Mouse (Mus musculus): ENCODE measurements around the gene Marveld2. TPM values are rescaled to one million over a fixed set of nuclear protein-coding genes. Genes with fewer than 3 reads are reported as not detected.

The Marveld2 gene
- polyA plus RNA-seq, 1 experiment from 2014 or later, result 16.8 TPM

DNA sequence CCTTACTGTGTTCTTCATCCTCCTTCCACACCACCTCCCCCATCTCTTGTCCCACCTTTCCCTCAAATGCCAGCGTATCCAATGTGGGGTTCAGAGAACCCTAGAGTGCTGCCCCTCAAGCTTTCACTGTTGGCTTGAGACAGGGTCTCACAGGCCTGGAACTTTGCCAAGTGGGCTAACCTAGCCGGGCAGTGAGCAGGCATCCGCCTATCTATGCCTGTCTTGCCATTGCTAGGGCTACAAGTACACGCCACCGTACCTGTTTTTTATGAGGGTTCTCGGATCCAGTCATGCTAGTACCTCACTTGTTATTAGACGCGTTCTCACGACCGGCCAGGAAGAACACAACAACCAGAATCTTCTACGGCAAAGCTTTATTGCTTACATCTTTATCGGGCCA is 28.1 kb downstream of the Marveld2 start:
- Histone ChIP-seq H3K27me3 (ENCODE audit: control insufficient read depth, insufficient read depth, low read length) (no peaks in the 10 kb centered on the region), H3K27ac (ENCODE audit: low read length) (no peak overlapping the region), H3K4me1 (ENCODE audit: control insufficient read depth, insufficient read depth, low read length) (no peaks in the 10 kb centered on the region), H3K4me2 (replicated peaks; ENCODE audit: low read depth, low read length) (no peak overlapping the region), H3K9me3 (ENCODE audit: control insufficient read depth, low read depth, low read length) (no peaks in the 10 kb centered on the region), H3K4me3 (ENCODE audit: low read depth, low read length) (no peak overlapping the region), H3K36me3 (ENCODE audit: control insufficient read depth, insufficient read depth, low read length) (no peaks in the 10 kb centered on the region), H3K9ac (replicated peaks; ENCODE audit: low read depth, low read length) (no peak overlapping the region)
- WGBS, result 89% methylated on average over 11 of the region's 12 CpGs
- ATAC-seq (ENCODE audit: insufficient number of reproducible peaks, insufficient read depth, low FRiP score, low read depth), result no peak

DNA sequence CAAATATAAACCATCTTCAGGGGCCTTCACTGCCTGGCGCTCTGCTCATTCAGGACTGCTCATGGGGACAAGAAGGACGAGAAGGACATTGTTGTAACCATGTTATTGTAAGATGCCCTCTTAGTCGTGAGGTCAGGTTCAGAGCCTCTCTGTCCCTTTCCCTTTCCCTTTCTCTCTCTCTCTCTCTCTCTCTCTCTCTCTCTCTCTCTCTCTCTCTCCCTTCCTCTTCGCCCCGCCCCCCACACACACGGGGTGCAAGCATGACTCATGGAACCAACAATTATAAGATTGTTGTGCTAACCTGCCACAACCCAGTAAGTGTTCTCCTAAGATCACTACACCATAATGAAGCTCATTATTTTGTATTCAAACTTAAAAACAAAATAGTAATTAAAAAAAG is 34.6 kb downstream of the Marveld2 start:
- Histone ChIP-seq H3K27ac (ENCODE audit: low read length) (no peak overlapping the region), H3K36me3 (ENCODE audit: control insufficient read depth, insufficient read depth, low read length) (no peaks in the 10 kb centered on the region), H3K9me3 (ENCODE audit: control insufficient read depth, low read depth, low read length) (no peaks in the 10 kb centered on the region), H3K4me3 (ENCODE audit: low read depth, low read length) (no peak overlapping the region), H3K4me2 (replicated peaks; ENCODE audit: low read depth, low read length) (no peak overlapping the region), H3K9ac (replicated peaks; ENCODE audit: low read depth, low read length) (no peak overlapping the region), H3K27me3 (ENCODE audit: control insufficient read depth, insufficient read depth, low read length) (no peaks in the 10 kb centered on the region), H3K4me1 (ENCODE audit: control insufficient read depth, insufficient read depth, low read length) (no peaks in the 10 kb centered on the region)
- WGBS, result 33% methylated on average over 6 of the region's 6 CpGs
- no peak for ATAC-seq (ENCODE audit: insufficient number of reproducible peaks, insufficient read depth, low FRiP score, low read depth)

GRCm38 (mm10) chr13:100581701-100582100 is 35.1 kb downstream of the Marveld2 start:
- no peaks in the 10 kb centered on the region for H3K27me3 ChIP-seq (ENCODE audit: control insufficient read depth, insufficient read depth, low read length)
- WGBS, result 19% methylated on average over 3 of the region's 3 CpGs
- H3K27ac ChIP-seq (ENCODE audit: low read length), result no peak overlapping the region
- no peak overlapping the region for H3K4me3 ChIP-seq (ENCODE audit: low read depth, low read length)
- no peaks in the 10 kb centered on the region for H3K4me1 ChIP-seq (ENCODE audit: control insufficient read depth, insufficient read depth, low read length)
- H3K4me2 ChIP-seq (replicated peaks; ENCODE audit: low read depth, low read length), result no peak overlapping the region
- no peaks in the 10 kb centered on the region for H3K36me3 ChIP-seq (ENCODE audit: control insufficient read depth, insufficient read depth, low read length)
- no peak overlapping the region for H3K9ac ChIP-seq (replicated peaks; ENCODE audit: low read depth, low read length)
- H3K9me3 ChIP-seq (ENCODE audit: control insufficient read depth, low read depth, low read length), result no peaks in the 10 kb centered on the region
- no peak for ATAC-seq (ENCODE audit: insufficient number of reproducible peaks, insufficient read depth, low FRiP score, low read depth)

- Histone ChIP-seq H3K36me3 (ENCODE audit: control insufficient read depth, insufficient read depth, low read length) (no peaks in the 10 kb centered on the region), H3K4me1 (ENCODE audit: control insufficient read depth, insufficient read depth, low read length) (no peaks in the 10 kb centered on the region), H3K27ac (ENCODE audit: low read length) (no peak overlapping the region), H3K9me3 (ENCODE audit: control insufficient read depth, low read depth, low read length) (no peaks in the 10 kb centered on the region), H3K27me3 (ENCODE audit: control insufficient read depth, insufficient read depth, low read length) (no peaks in the 10 kb centered on the region), H3K4me3 (ENCODE audit: low read depth, low read length) (no peak overlapping the region), H3K9ac (replicated peaks; ENCODE audit: low read depth, low read length) (no peak overlapping the region), H3K4me2 (replicated peaks; ENCODE audit: low read depth, low read length) (no peak overlapping the region)
- no peak for ATAC-seq (ENCODE audit: insufficient number of reproducible peaks, insufficient read depth, low FRiP score, low read depth)
Measured at GRCm38 (mm10) chr13:100579951-100580350, 36.8 kb downstream of the Marveld2 start.

DNA sequence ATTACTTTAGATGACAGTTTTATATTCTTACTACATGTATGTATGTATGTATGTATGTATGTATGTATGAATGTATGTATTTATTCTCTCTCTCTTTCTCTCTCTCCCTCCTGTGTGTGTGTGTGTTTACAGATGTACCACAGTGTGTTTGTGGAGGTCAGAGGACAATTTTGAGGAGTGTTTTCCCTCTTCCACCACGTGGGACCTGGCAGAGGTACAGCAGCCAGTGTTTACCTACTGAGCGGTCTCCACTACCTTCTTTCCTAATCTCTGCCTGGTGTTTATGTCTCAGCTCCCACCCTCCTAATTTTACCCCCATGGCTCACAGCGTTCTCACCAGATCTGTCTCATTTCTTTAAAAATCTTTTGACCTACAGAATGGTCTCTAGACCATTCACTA is 37.6 kb downstream of the Marveld2 start:
- Histone ChIP-seq H3K9ac (replicated peaks; ENCODE audit: low read depth, low read length) (no peak overlapping the region), H3K9me3 (ENCODE audit: control insufficient read depth, low read depth, low read length) (no peaks in the 10 kb centered on the region), H3K4me3 (ENCODE audit: low read depth, low read length) (no peak overlapping the region), H3K27ac (ENCODE audit: low read length) (no peak overlapping the region), H3K27me3 (ENCODE audit: control insufficient read depth, insufficient read depth, low read length) (no peaks in the 10 kb centered on the region), H3K4me2 (replicated peaks; ENCODE audit: low read depth, low read length) (no peak overlapping the region), H3K4me1 (ENCODE audit: control insufficient read depth, insufficient read depth, low read length) (no peaks in the 10 kb centered on the region), H3K36me3 (ENCODE audit: control insufficient read depth, insufficient read depth, low read length) (no peaks in the 10 kb centered on the region)
- 35% methylated on average over 3 of the region's 3 CpGs for WGBS
- ATAC-seq (ENCODE audit: insufficient number of reproducible peaks, insufficient read depth, low FRiP score, low read depth), result no peak

GRCm38 (mm10) chr13:100575950-100576349 is 40.8 kb downstream of the Marveld2 start:
- 0 out of 2 replicates have a peak, but pooled peaks have one; percentile 28 for ATAC-seq (ENCODE audit: insufficient number of reproducible peaks, insufficient read depth, low FRiP score, low read depth)
- 30% methylated on average over 2 of the region's 2 CpGs for WGBS
- Histone ChIP-seq H3K27ac (ENCODE audit: low read length) (no peak overlapping the region), H3K4me2 (replicated peaks; ENCODE audit: low read depth, low read length) (no peak overlapping the region), H3K4me1 (ENCODE audit: control insufficient read depth, insufficient read depth, low read length) (no peaks in the 10 kb centered on the region), H3K27me3 (ENCODE audit: control insufficient read depth, insufficient read depth, low read length) (no peaks in the 10 kb centered on the region), H3K36me3 (ENCODE audit: control insufficient read depth, insufficient read depth, low read length) (no peaks in the 10 kb centered on the region), H3K9ac (replicated peaks; ENCODE audit: low read depth, low read length) (no peak overlapping the region), H3K4me3 (ENCODE audit: low read depth, low read length) (no peak overlapping the region), H3K9me3 (ENCODE audit: control insufficient read depth, low read depth, low read length) (no peaks in the 10 kb centered on the region)

- H3K4me3 ChIP-seq (ENCODE audit: low read depth, low read length), result no peak overlapping the region
- no peaks in the 10 kb centered on the region for H3K27me3 ChIP-seq (ENCODE audit: control insufficient read depth, insufficient read depth, low read length)
- H3K4me1 ChIP-seq (ENCODE audit: control insufficient read depth, insufficient read depth, low read length), result no peaks in the 10 kb centered on the region
- 71% methylated on average over 2 of the region's 2 CpGs for WGBS
- no peak overlapping the region for H3K27ac ChIP-seq (ENCODE audit: low read length)
- no peaks in the 10 kb centered on the region for H3K9me3 ChIP-seq (ENCODE audit: control insufficient read depth, low read depth, low read length)
- no peaks in the 10 kb centered on the region for H3K36me3 ChIP-seq (ENCODE audit: control insufficient read depth, insufficient read depth, low read length)
- H3K9ac ChIP-seq (replicated peaks; ENCODE audit: low read depth, low read length), result no peak overlapping the region
- H3K4me2 ChIP-seq (replicated peaks; ENCODE audit: low read depth, low read length), result no peak overlapping the region
- ATAC-seq (ENCODE audit: insufficient number of reproducible peaks, insufficient read depth, low FRiP score, low read depth), result no peak
Measured at GRCm38 (mm10) chr13:100570713-100571112, 46.1 kb downstream of the Marveld2 start.

GRCm38 (mm10) chr13:100568359-100568758 is 48.4 kb downstream of the Marveld2 start:
- H3K4me1 ChIP-seq (ENCODE audit: control insufficient read depth, insufficient read depth, low read length), result no peaks in the 10 kb centered on the region
- H3K36me3 ChIP-seq (ENCODE audit: control insufficient read depth, insufficient read depth, low read length), result no peaks in the 10 kb centered on the region
- H3K27ac ChIP-seq (ENCODE audit: low read length), result no peak overlapping the region
- no peaks in the 10 kb centered on the region for H3K27me3 ChIP-seq (ENCODE audit: control insufficient read depth, insufficient read depth, low read length)
- H3K4me2 ChIP-seq (replicated peaks; ENCODE audit: low read depth, low read length), result no peak overlapping the region
- no peak for ATAC-seq (ENCODE audit: insufficient number of reproducible peaks, insufficient read depth, low FRiP score, low read depth)
- H3K4me3 ChIP-seq (ENCODE audit: low read depth, low read length), result no peak overlapping the region
- no peak overlapping the region for H3K9ac ChIP-seq (replicated peaks; ENCODE audit: low read depth, low read length)
- 92% methylated on average over 1 of the region's 1 CpGs for WGBS
- H3K9me3 ChIP-seq (ENCODE audit: control insufficient read depth, low read depth, low read length), result no peaks in the 10 kb centered on the region

GRCm38 (mm10) chr13:100559449-100559848 is 57.3 kb downstream of the Marveld2 start:
- no peaks in the 10 kb centered on the region for H3K27me3 ChIP-seq (ENCODE audit: control insufficient read depth, insufficient read depth, low read length)
- H3K4me1 ChIP-seq (ENCODE audit: control insufficient read depth, insufficient read depth, low read length), result no peaks in the 10 kb centered on the region
- H3K36me3 ChIP-seq (ENCODE audit: control insufficient read depth, insufficient read depth, low read length), result no peaks in the 10 kb centered on the region
- no peak overlapping the region for H3K4me2 ChIP-seq (replicated peaks; ENCODE audit: low read depth, low read length)
- H3K9me3 ChIP-seq (ENCODE audit: control insufficient read depth, low read depth, low read length), result no peaks in the 10 kb centered on the region
- no peak overlapping the region for H3K9ac ChIP-seq (replicated peaks; ENCODE audit: low read depth, low read length)
- WGBS, result 84% methylated on average over 9 of the region's 9 CpGs
- H3K27ac ChIP-seq (ENCODE audit: low read length), result no peak overlapping the region
- no peak overlapping the region for H3K4me3 ChIP-seq (ENCODE audit: low read depth, low read length)
- no peak for ATAC-seq (ENCODE audit: insufficient number of reproducible peaks, insufficient read depth, low FRiP score, low read depth)

All from stomach, embryonic 14.5 days (tissue).